Mouse (Mus musculus) erythroblast, embryonic 14.5 days (primary cell): ENCODE results near the gene AL731706.1.

Experiments used
- GATA1 ChIP-seq: IDR thresholded peaks from 2 replicates; pipeline ENCODE4 v1.6.1; 2012; ENCODE audit warnings: low read length, inconsistent platforms, mixed read lengths
- TAL1 ChIP-seq: IDR thresholded peaks from 3 replicates; pipeline ENCODE4 v1.6.1; 2012; ENCODE audit warnings: low read length, inconsistent platforms, mixed read lengths

- TF ChIP-seq GATA1 (no peak), TAL1 (no peak)
These were observed 29.8 kb upstream of the AL731706.1 start for GRCm38 (mm10) chr2:136921003-136921408.
